Mouse (Mus musculus) MEL (cell line): ENCODE measurements at regions not wholly inside any gene's neighbourhood (a gene's known extent, or its start where the extent isn't known, plus 50 kb on each side); places are given as distances from the start of the nearest gene placed in this dataset.

Experiments used
- CTCF ChIP-seq, 3 experiments: IDR thresholded peaks in 2 of 3; conservative IDR thresholded peaks in 1 of 3; 2 replicates each; pipeline ENCODE4 v1.5.1; 2011 to 2012; ENCODE audit warnings: low read length in 3 of 3, low read depth in 2 of 3, mild to moderate bottlenecking in 2 of 3, improper control_type of control experiment in 1 of 3, inconsistent platforms in 1 of 3, mixed read lengths in 1 of 3, moderate library complexity in 1 of 3; ENCODE audit not compliant: control insufficient read depth in 1 of 3, insufficient read depth in 1 of 3, poor library complexity in 1 of 3, severe bottlenecking in 1 of 3
- E2F4 ChIP-seq: IDR thresholded peaks from 2 replicates; pipeline ENCODE4 v1.6.1; 2011; ENCODE audit warnings: low read depth, low read length, improper control_type of control experiment, borderline replicate concordance
- EP300 ChIP-seq, 2 experiments: IDR thresholded peaks; 2 replicates each; pipeline ENCODE4 v1.6.1; 2011; ENCODE audit warnings: improper control_type of control experiment in 2 of 2, low read length in 2 of 2, low read depth in 1 of 2, mild to moderate bottlenecking in 1 of 2
- MAFK ChIP-seq: IDR thresholded peaks from 2 replicates; pipeline ENCODE4 v1.6.1; 2011; ENCODE audit warnings: low read depth, mild to moderate bottlenecking, low read length, improper control_type of control experiment, borderline replicate concordance
- MYC ChIP-seq: IDR thresholded peaks from 2 replicates; pipeline ENCODE4 v1.6.1; 2011; ENCODE audit warnings: low read depth, mild to moderate bottlenecking, low read length, improper control_type of control experiment, moderate library complexity
- POLR2A ChIP-seq, 2 experiments: IDR thresholded peaks; 2 replicates each; pipeline ENCODE4 v1.6.1; 2011 to 2012; ENCODE audit warnings: low read length in 2 of 2, mild to moderate bottlenecking in 2 of 2, control low read depth in 1 of 2, improper control_type of control experiment in 1 of 2, low read depth in 1 of 2, moderate library complexity in 1 of 2; ENCODE audit not compliant: control insufficient read depth in 1 of 2, insufficient read depth in 1 of 2, poor library complexity in 1 of 2
- TBP ChIP-seq: IDR thresholded peaks from 2 replicates; pipeline ENCODE4 v1.8.0; 2011; ENCODE audit warnings: low read depth, low read length, improper control_type of control experiment
- TCF12 ChIP-seq: IDR thresholded peaks from 2 replicates; pipeline ENCODE4 v1.6.1; 2014; ENCODE audit warnings: low read depth, mild to moderate bottlenecking, inconsistent platforms, low read length, improper control_type of control experiment, moderate library complexity
- USF1 ChIP-seq: IDR thresholded peaks from 2 replicates; pipeline ENCODE4 v1.6.1; 2014; ENCODE audit warnings: low read depth, mild to moderate bottlenecking, inconsistent platforms, low read length, improper control_type of control experiment, moderate library complexity
- ZC3H11A ChIP-seq: IDR thresholded peaks from 2 replicates; pipeline ENCODE4 v1.6.1; 2012; ENCODE audit warnings: low read depth, mild to moderate bottlenecking, inconsistent platforms, low read length, improper control_type of control experiment
- ZNF384 ChIP-seq: IDR thresholded peaks from 2 replicates; pipeline ENCODE4 v1.6.1; 2012; ENCODE audit warnings: low read depth, mild to moderate bottlenecking, inconsistent platforms, low read length, improper control_type of control experiment

GRCm38 (mm10) chr10:98350318-98350926 lies 563.8 kb upstream of the Atp2b1 start:
- no peak for TF ChIP-seq CTCF (IDR thresholded peaks at IDR 0.05 in 2 of 3, conservative IDR thresholded peaks at IDR 0.05 in 1 of 3; ENCODE audit: control insufficient read depth in 1 of 3, insufficient read depth in 1 of 3, low read depth in 2 of 3, low read length in 3 of 3, poor library complexity in 1 of 3, severe bottlenecking in 1 of 3)
- TF ChIP-seq EP300 (IDR thresholded peaks at IDR 0.05; ENCODE audit: low read depth in 1 of 2, low read length in 2 of 2) = no peak
- TF ChIP-seq TBP = no peak
- TF ChIP-seq USF1 = no peak
- no peak for TF ChIP-seq POLR2A (IDR thresholded peaks at IDR 0.05; ENCODE audit: control insufficient read depth in 1 of 2, insufficient read depth in 1 of 2, low read depth in 1 of 2, low read length in 2 of 2, poor library complexity in 1 of 2)
- TF ChIP-seq ZNF384 = no peak
- no peak for TF ChIP-seq MAFK
- no peak for TF ChIP-seq ZC3H11A
- TF ChIP-seq E2F4 = no peak
- TF ChIP-seq MYC = no peak
- TF ChIP-seq TCF12 = no peak
